Mouse (Mus musculus) liver, postnatal 0 days (tissue): Measurements from ENCODE around the gene Brap.
A peak's percentile ranks its signal among the peaks of the same experiment; 100 is the strongest.
"Not testable (repeated sequence)": the region's sequence is repeated elsewhere in the genome, so short reads cannot be mapped to it uniquely, and the experiment has no call there.

Experiments
- CTCF ChIP-seq: sonication (generic); IDR thresholded peaks from 2 replicates; pipeline ENCODE4 v1.5.1; 2016; ENCODE audit warnings: antibody characterized with exemption, low read depth
- EP300 ChIP-seq: IDR thresholded peaks from 2 replicates; pipeline ENCODE4 v1.6.1; 2016; ENCODE audit warnings: antibody characterized with exemption, low read depth, mild to moderate bottlenecking

GRCm38 (mm10) chr5:121631106-121631647 lies 29.2 kb upstream of the Brap start:
- peak; percentile 23 for TF ChIP-seq CTCF
- not testable (repeated sequence) for TF ChIP-seq EP300
